Mouse (Mus musculus): ENCODE data around the gene Gm15097. TPM values are rescaled to one million over a fixed set of nuclear protein-coding genes. Genes with fewer than 3 reads are reported as not detected.
"Not testable (repeated sequence)": the region's sequence is repeated elsewhere in the genome, so short reads cannot be mapped to it uniquely, and the experiment has no call there.

The Gm15097 gene
- not detected in 2 replicates for polyA plus RNA-seq (2015; fragmentation: Nextera tagmentation; extraction: Ambion mirVana)

DNA sequence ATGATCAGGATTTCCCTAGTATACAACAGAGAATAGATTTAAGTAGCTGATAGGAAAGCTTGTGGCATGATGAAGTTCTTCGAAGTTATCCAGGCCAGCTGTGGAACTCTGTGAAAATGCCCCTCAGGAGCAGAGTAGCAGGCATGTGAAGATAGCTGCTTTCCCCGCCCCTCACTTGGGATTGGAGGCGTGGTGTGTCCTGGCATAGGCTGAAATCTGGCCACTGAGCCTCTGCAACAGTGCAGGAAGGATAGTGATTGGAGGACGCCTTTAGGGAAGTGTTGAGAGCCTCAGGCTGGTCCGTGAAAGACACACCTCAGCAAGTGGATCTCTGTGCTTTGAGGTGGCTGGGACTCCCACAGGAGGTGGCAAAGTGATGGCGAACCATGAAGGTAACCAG lies at the start of gene Gm15097:
Gene Gm15097, plus strand, starts transcription at position 301 of the 400 bp plus-strand sequence.
- no CpG with 5 or more reads among the region's 6 CpGs for WGBS
- H3K9ac ChIP-seq (ENCODE audit: low read depth, low read length); H3K4me2 ChIP-seq (ENCODE audit: low read length); H3K36me3 ChIP-seq (ENCODE audit: insufficient read depth, low read length); H3K27ac ChIP-seq; H3K4me3 ChIP-seq (replicated peaks; ENCODE audit: low read depth, low read length); H3K27me3 ChIP-seq (ENCODE audit: insufficient read depth, low read length); H3K9me3 ChIP-seq (replicated peaks; ENCODE audit: low read length); DNase-seq (ENCODE audit: low spot score); ATAC-seq (replicated peaks; ENCODE audit: low FRiP score, low read depth); H3K4me1 ChIP-seq (replicated peaks; ENCODE audit: insufficient read depth, low read length): not testable (repeated sequence)

DNA sequence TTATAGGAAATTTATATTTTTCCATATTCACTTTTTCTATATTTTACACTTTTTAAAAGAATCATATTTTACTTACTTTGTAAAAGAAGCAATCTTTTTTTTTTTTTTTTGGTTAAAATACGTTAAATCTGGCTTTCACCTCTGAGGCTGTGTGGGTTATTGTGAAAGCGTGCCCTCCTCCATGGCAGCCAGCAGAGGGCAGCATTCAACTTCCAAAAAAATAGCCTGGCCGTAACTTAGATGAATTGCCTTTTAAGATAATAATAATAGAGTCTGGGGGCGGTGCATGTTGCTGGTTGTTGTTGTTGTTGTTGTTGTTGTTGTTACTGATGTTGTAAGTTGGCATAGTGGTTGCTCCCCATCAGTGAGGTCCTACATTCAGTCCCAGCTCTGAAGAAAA lies 21.4 kb upstream of the Gm15097 start:
- H3K27ac ChIP-seq; H3K36me3 ChIP-seq (ENCODE audit: insufficient read depth, low read length); H3K4me1 ChIP-seq (replicated peaks; ENCODE audit: insufficient read depth, low read length); H3K9ac ChIP-seq (ENCODE audit: low read depth, low read length); H3K9me3 ChIP-seq (replicated peaks; ENCODE audit: low read length); H3K27me3 ChIP-seq (ENCODE audit: insufficient read depth, low read length); H3K4me2 ChIP-seq (ENCODE audit: low read length); DNase-seq (ENCODE audit: low spot score); ATAC-seq (replicated peaks; ENCODE audit: low FRiP score, low read depth); H3K4me3 ChIP-seq (replicated peaks; ENCODE audit: low read depth, low read length): not testable (repeated sequence)
- TF ChIP-seq CTCF (IDR thresholded peaks at IDR 0.05; ENCODE audit: low read depth), result peak; percentile 50
- 48% methylated on average over 4 of the region's 4 CpGs for WGBS

DNA sequence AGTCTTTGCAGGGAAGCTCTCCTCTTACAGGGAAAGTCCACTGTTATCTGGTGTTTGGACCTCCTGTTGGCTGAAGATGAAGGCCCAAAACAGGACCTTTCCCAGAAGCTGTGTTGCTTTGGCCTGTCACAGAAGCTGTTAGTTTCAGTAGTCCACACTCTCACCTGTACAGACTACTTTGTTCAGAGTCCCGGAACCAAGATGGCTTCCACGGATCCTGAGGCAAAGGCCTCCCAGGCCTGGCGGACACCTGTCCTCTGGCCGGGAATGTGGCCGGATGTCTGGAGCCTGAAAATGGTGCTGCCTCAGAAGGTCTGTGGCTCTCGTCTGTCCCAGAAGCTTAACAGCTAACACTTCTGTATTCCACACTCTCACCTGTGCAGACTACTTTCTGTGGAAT lies 26.9 kb downstream of the Gm15097 start:
- WGBS, result 94% methylated on average over 5 of the region's 6 CpGs
- not testable (repeated sequence) for ATAC-seq (replicated peaks; ENCODE audit: low FRiP score, low read depth); H3K9ac ChIP-seq (ENCODE audit: low read depth, low read length); DNase-seq (ENCODE audit: low spot score); H3K36me3 ChIP-seq (ENCODE audit: insufficient read depth, low read length); H3K4me3 ChIP-seq (replicated peaks; ENCODE audit: low read depth, low read length); H3K27me3 ChIP-seq (ENCODE audit: insufficient read depth, low read length); H3K9me3 ChIP-seq (replicated peaks; ENCODE audit: low read length); H3K27ac ChIP-seq; H3K4me1 ChIP-seq (replicated peaks; ENCODE audit: insufficient read depth, low read length); H3K4me2 ChIP-seq (ENCODE audit: low read length)

Other genes starting within 250 kb of the Gm15097 start
- gene Gm10439, start 189.9 kb upstream of the Gm15097 start, polyA plus RNA-seq (2015; fragmentation: Nextera tagmentation; extraction: Ambion mirVana), result not detected in 2 replicates
- gene Gm15091, start 157.2 kb downstream of the Gm15097 start, polyA plus RNA-seq (2015; fragmentation: Nextera tagmentation; extraction: Ambion mirVana), result not detected in 2 replicates

All from kidney, postnatal 0 days (tissue).